Mouse (Mus musculus): ENCODE data around the gene Hmg20a.

DNA sequence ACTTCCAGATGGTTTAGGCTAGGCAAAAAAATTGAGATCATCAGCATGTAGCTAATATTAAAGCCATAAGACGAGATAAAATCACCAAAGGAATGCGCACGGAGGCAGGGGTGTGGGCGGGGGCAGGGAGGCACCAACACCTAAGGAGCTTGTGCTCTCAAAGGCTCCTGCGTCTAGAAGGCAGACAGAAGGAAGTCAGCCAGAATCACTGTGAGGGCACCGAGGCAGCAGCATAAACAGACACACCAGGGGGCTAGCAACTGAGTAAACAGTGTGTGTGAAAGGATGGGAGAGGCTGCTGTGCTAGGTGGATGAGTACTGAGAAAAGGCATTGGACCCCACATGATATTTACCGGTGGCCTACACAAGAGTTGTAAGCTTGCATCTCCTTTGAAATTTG, 51.9 kb downstream of the Hmg20a start:
- TF ChIP-seq CTCF (IDR thresholded peaks at IDR 0.05; ENCODE audit: low read depth, low read length) (no peak), POLR2A (IDR thresholded peaks at IDR 0.05; ENCODE audit: insufficient read depth, low read length) (no peak)

Measured in ES-Bruce4 (cell line).